Mouse (Mus musculus) urinary bladder, adult 2 months (tissue): ENCODE measurements at regions not wholly inside any gene's neighbourhood (a gene's known extent, or its start where the extent isn't known, plus 50 kb on each side); places are given as distances from the start of the nearest gene placed in this dataset.
A peak's percentile ranks its signal among the peaks of the same experiment; 100 is the strongest.
"Not testable (repeated sequence)": the region's sequence is repeated elsewhere in the genome, so short reads cannot be mapped to it uniquely, and the experiment has no call there.

Source experiments
- DNase-seq: peaks from one replicate; pipeline ENCODE4 v3.0.0; 2022; ENCODE audit warnings: low spot score

DNA sequence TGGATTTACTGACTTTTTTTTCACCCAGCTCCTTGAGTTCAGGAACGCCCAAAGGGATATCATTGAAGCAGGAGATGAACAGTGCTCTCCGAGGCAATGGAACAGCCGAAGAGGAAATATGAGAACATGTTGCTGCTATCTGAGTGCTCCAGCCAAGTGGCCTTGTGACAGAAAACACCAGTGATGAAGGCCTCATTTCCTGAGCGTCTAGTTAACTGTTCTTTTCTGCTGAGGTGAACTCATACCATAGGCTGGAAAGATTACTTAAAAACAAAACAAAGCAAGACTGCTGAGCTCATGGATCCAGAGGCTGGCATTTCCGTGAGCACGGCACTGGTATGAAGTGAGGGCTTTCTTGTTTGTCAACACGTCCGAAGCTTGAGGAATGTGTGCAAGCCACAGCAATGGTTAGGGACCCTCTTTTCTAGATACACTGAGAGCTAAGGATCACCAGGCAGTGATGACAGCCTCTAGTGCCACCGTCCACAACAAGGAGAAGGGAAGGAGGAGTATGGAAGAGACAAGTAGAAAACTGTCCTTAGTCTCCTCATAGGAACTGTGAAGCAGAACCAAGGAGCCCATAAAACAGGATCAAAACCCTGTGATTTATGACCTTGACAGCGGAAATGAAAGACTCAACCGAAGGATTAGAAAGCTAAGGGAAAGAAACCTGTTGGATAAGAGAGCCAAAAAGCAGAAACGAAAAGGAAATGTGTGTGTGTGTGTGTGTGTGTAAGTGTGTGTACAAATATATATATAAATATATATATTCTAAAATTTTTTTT, 200.4 kb downstream of the Fam43a start:
- no peak for DNase-seq

DNA sequence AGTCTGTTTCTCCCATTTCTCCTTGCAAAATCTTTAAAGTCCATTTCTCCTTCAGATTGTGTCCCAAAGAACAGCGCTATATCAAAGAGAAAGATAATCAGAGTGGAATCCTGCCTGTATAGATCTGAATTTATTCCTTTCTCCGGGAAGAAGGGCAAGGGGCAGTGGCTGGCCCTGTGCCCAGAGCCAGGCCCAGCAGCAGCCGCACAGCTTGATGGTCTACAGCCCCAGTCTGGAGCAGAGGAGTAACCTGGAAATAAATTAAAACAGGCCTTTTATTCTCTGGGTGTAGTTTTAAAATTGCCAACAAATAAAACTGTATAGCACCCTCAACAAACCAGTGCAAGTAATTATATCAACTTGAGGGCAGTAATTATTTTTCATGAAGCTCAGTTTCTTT, 204.5 kb downstream of the Fam43a start:
- no peak for DNase-seq

DNA sequence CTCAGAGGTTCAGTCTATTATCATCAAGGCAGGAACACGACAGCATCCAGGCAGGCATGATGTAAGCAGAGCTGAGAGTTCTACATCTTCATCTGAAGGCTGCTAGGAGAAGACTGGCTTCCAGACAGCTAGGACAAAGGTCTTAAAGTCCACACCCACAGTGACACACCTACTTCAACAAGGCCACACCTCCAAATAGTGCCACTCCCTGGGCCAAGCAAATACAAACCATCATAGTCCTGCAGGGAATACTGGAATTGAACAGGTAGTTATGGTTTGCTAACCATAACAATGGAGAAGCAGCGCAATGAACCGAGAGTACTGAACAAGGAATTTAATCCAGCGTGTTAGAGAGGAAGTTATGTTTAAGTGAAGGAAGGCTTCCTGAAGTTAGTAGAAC, 206.7 kb downstream of the Fam43a start:
- DNase-seq, result not testable (repeated sequence)

DNA sequence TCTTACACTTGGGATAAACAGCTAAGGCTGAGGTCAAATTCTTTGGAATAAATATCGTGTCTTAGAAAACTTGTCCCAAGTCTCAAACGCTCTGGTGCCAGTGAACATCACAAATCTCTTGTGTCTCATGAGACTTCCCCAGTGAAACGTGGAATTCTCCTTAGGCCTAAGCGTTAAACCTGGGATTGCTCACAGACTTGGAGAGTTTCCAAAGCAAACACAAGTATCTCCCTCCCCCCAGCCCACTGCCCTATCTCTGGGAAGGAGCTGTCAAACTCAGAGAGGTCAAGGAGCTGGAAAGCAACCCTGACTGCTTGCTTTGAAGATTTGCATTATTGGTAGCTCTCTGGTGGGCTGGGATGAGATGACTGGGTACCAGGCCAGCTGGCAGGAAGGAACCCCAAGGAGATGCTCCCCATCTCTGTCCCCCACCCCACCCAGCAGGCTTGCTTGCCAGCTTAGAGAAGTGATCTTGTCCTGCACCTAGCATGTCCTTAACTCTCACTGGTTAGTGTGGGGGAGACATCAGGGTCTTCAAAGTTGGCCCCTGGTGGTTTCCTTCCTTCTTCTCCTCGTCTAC, 219.1 kb downstream of the Fam43a start:
- DNase-seq, result no peak

DNA sequence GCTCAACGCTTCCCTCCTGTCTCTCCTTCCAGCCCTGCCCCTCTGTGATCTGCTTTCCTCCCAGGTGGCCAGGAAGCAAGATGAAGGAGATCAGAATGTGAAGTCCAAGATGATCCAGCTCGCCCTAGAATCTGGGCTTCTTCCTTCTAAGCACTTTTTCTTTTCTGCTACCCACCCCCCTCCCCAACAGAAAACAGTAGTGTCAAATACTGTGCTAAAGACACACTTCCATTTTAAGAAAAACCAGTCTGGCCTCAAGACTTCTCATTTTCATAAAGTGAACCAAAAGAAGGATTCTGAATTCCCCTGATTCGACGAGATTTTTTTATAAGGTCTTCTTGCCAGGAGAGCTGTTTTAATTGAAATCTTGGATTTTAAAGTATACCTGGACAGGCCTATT, 219.8 kb downstream of the Fam43a start:
- no peak for DNase-seq

DNA sequence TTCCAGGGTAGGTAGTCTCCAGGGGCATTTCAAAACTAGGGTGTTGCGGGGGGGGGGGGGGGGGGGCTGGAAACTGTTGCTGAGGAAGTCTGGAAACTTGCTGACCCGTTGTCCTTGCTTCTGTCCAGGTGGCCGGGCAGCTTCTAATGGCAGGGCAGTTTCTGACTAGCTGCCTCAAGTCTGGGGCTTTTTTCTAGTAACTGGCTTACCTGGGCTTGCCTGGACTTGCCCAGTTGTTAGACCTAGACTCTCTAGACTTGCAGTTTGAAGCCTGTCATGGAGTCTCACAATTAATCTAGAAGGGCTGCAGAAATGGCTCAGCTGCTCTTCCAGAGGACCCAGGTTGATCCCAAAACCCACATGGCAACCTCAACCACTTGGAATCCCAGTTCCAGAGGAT, 220.7 kb downstream of the Fam43a start:
- no peak for DNase-seq

DNA sequence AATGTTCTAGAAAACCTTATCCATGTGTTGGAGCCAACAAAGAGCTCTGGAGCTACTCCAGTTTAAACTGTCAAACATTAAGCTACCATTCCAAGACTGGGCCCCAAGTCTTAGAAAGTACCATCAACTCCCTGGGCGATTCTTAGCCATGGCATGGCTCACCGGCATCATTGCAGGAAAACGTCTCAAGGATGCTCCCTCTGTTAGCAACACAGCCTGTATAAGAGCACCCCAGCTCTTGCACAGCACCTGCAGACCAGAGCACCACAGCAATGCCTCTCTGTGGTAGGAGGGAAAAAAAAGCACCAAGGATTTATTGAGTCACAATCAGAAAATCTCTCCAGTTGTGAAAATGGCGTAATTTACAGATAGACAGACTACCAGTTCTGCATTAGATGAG, 221.2 kb downstream of the Fam43a start:
- no peak for DNase-seq

DNA sequence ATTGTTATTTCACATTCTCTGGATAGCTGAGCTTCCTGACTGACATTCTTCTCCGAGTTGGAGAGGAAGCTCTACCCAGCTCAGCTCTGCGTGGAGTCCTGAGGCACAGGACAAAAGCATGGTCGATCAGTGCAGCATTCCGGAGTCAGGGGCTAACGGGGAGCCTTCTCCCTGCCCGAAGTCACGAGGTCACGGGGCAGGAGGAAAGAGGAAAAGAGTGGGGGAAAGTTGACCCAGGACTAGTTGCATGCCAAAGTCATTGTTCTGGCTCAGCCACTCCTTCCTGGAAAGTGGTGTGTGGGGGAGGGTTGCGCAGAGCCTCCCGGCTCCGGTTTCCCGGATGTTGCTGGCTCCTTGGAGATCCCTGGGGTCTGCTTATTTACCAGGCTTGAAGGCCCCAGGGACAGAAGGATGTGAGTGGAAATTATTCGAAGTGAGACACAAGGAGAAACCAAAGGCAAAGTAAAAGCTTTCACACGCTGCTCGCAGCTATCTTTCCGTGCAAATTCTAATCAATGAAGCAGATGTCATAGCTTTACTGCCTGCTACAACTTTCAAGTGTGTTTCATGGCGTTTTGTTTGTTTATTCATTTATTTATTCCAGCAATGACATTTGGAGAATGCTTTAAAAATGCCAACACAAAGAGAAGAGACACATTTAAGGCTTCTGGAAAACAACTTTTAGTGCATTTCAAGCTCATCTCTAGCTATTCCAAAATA, 221.8 kb downstream of the Fam43a start:
- peak; percentile 36 for DNase-seq

DNA sequence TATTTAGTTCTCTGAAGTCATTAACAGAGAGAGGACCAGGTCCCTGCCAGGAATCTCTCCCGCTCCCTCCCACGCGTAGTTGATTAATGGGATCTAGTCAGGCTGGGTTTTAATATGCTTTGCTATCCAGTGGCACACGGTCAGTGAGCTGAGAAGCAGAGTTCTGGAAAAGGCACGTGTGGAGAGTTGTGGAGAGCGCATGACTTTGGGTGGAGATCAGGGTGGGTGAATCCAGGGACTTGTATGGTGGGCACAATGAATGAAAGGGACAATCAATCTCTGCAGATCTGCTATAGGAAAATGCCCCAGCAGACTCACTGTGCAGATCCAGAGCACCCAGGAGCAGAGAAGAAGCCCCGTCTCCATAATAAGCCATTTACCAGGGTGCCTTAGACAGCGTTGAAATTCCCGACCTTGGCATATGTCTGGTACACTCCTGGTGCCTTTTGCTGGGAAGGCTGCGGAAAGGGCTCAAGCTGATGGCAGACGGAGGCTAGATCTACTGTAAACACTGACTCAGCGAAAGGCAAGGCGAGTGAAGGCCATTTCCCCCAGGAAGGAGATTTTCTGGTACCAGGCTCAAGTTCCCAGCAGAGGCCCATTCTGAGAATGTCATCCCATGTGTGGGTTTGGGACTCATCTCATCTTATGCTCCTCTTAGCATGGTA, 222.5 kb downstream of the Fam43a start:
- no peak for DNase-seq

DNA sequence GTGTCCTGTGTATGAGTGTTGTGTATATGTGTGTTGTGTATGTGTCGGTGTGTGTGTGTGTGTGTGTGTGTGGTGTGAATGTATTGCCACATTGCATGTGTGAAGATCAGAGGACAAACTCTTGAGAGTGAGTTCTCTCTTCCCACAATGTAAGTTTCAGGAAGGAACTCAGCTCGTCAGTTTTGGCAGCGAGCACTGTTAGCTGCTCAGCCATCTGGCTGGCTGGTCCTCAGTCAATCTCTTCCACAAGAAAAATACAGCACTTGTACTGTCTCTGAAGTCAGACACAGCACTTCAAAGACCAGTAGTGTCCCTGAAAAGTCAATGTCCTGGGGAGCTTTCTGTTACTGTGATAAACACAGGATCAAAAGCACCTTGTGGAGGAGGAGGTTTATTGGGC, 226.6 kb downstream of the Fam43a start:
- DNase-seq, result no peak

DNA sequence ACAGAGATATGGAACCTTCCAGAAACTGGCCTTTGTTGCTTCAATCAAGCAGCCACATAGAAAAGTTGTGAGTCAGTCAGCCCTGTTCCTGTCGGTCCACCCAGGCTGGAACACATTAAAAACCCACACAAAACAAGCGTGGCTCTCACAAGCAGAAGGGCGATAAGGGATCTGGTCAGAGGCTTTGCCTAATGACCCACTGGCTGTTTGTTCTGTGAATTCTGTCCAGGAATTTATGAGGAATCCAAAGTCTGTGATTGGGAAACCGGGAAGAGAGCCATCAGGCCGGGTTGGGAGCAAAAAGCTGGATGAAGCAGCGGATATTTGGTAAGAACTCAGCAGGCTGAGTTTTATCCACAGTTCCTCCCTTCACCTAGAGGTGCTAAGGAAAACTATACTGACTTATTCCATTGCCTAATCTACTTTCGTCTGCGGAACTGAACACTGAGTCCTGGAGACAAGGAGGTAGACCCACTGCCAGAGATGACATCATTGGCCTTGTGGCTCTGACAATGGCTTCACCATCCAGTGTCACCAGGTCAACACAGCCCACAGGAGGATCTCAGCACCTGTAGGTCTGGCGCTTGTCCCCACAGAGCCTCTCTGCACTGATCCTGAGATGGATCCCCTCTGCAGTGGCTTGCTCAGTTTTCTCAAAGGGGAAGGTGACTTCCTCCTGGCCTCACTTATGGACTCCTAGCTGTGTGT, 228.5 kb downstream of the Fam43a start:
- DNase-seq, result no peak

DNA sequence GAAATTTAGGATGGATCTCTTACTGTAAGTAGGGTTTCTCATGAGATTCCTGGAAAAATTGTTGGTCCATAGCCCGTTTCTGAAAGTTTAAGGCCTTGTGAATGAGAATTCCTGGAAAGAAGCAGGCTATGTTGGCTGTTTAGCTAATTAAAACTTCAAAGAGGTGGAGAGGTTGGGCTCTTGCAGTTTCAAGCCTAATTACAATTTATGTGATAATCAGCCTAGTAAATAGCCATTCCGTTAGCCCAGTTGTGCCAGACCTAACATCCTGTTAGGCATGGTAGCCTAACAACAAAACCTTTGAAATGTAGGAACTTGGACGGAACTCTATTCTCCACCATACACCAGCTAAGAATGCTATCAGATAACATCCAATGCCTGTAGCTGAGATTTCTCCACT, 235.0 kb downstream of the Fam43a start:
- no peak for DNase-seq

DNA sequence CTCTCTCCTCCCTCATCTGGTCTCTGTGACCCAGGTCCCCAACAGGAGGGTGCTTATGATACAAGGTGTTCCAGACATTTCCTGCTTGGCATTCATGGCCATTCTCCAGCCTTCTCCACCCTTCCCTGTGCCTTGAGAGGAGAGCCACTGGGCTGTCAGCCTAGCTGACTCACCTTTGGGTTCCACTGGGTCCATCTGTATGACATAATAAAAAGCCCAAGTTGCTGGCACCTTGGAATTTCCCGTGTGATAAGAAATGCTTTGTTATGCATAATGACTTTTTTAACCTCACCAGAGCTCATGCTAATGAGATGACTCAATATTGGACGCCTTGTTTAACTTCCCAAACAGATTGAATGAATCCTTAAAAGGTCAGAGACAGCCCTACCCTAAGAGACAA, 236.2 kb downstream of the Fam43a start:
- no peak for DNase-seq

DNA sequence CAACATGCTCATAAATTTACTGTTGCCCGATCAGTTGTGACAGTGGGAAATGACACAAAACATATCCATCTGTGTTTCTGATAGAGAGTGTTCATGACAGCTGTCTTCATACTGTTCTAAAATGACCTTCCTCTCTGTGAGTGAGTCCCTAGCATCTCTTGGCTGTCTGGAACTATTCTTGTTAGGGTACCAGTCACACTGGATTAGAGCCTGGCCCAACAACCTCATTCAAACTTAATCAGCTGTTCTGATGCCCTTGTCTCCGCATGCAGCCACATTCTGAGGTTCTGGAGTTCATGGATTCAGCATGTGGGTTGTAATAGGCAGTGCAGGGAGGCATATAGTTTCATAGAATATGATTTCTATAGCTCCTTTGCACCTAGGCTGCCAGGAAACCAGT, 238.4 kb downstream of the Xxylt1 start:
- DNase-seq, result no peak

DNA sequence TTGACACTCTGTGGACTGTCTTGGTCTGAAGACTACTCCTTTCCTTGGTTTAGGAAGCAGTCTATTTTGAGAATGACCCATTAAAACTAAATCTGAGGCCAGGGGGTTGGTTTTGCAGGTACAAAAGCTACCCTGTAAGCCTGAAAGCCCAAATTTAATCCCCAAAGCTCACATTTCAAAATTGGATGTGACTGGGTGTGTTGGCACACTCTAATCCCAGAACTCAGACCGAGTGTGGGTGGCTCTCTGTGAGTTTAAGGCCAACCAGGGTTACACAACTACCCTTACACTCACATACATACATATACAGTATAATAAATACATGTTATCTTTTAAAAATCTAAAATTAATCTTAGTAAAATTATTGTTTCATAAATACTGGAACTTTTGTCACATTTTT, 228.6 kb downstream of the Xxylt1 start:
- no peak for DNase-seq

DNA sequence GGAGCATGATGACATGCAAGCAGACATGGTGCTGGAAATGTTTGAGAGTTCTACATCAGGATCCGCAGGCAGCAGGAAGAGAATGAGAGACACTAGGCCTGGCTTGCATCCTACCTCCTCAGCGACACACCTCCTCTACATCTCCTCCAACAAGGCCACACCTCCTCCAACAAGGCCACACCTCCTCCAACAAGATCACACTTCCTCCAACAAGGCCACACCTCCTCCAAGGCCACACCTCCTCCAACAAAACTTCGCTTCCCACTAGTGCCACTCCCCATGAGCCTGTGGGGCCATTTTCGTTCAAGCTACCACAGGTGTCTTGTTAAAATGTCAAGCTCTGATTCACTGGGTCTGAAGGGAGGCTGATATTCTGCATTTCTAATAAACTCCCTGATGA, 226.5 kb downstream of the Xxylt1 start:
- DNase-seq, result no peak

DNA sequence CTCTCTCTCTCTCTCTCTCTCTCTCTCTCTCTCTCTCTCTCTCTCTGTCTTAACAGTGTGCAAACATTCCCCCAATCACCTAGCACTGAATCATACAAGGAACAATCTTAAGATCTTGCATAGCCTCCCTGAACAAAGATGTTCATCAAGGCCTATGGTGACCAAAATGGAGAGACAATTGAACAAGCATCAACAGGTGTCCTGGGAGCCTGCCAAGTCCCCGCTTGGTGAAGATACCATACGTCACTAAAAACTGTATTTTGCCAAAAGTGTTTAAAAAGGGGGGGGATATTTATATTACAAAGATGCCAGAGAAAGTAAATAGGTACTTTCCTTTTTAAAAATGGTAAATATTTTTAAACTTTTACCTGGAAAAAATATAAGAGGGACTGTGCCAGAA, 223.6 kb downstream of the Xxylt1 start:
- no peak for DNase-seq

DNA sequence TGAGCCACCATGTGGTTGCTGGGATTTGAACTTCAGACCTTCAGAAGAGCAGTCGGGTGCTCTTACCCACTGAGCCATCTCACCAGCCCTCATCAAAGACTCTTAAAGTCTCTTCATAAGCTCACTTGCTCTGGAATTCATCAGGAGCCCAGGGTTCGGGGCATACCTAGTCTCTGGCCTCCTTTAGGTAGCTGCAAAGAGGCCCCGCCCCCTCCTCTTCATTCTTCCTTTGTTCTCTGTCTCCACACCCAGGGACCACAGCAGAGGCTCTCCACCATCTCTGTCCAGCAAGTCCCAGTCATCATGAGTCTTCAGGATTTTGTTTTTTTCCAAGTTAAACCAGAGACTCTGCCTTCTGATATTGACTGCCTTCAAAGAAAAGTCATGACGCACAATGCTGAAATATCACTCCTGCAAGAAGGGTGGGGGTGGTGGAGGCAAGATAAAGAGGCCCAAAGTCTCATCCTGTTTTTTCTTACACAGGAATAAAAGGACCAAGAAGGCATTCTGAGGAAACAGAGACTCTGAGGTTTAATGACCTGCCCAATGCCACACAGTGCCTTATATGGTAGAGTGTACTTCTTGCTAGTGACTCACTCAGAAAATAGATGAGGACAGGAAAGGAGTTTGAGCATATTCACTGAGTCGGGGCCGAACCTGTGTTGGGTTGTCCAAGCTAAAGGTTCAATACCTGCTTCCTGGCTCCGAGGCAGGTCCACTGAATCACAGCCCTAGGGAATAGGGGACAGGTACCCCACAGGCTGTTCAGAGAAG, 211.9 kb downstream of the Xxylt1 start:
- DNase-seq, result no peak

DNA sequence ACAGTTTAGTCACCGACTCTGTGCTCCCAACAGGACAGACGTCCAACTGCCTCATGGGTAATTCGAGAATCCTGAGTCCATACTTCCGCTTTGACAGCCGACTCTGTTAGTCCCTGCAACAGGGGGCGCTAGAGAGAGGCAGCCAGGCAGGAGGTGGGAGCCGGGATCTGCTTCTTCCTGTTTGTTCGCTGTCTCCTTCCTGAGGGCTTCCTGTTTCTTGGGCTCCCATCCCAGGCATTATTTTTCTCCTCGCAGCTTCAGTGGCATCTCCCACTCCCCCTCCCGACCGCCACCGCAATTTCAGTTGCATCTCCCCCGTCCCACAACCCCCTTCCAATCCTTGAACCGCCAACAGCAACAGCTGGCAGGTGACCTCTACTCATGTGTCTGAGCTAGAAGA, 211.1 kb downstream of the Xxylt1 start:
- DNase-seq, result no peak

DNA sequence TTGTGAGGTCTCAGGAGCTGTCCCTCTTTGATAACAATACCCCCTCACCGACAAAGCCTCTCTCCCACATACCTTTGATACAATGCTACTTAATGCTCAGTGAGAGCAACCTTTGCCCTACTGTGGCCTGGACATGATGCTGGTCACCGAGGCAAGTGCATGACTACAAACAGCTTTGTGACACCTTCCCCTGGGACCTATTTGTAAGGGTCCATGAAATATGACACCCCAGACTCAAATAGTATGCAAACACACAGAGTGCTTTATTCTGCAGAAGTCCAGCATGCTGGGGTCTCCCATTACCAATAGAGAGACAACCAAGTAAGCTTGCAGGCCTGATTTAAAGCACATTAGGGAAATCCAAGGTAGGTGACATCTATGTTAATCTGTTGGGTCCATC, 210.6 kb downstream of the Xxylt1 start:
- DNase-seq, result no peak

DNA sequence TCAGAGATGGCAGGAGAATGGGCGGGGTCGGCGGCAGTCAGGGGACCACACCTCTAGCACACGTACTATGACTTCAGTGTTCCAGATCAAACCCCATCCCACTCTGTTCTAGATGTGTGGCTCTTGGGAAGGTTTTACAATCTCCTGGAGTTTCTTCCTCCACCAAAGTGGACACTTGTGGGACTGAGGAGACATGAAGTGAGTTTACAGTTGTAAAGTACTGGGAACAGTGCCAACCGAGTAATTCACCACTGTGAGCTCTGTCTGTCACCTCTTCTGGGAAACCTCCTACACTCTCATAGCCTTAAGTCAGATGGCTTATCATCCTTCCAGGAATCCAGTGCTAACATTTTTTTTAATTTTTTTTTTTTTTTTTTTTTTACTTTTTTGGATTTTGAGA, 209.1 kb downstream of the Xxylt1 start:
- no peak for DNase-seq
